Mouse (Mus musculus): ENCODE data around the gene Iqschfp.

Gene Iqschfp

DNA sequence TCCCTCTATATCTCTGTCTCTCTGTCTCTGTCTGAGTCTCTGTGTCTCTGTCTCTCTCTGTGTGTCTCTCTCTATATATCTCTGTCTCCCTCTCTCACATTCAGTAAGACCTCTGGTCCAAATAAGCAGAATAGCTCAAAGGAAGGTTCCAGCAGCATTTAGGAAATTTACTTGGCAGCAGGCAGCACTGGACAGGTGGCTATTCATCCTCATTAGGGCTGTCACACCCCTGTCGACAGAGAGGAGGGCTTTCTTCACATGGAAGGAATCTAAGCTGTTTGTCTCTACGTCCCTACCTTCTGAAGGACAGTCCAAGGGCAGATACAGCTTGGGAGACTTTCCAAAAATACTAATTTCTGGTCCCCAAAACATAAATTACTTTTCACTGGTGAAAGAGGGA lies 440.5 kb downstream of the Iqschfp start:
- no peak for DNase-seq (ENCODE audit: low read depth in 1 of 2, low spot score in 2 of 2)

DNA sequence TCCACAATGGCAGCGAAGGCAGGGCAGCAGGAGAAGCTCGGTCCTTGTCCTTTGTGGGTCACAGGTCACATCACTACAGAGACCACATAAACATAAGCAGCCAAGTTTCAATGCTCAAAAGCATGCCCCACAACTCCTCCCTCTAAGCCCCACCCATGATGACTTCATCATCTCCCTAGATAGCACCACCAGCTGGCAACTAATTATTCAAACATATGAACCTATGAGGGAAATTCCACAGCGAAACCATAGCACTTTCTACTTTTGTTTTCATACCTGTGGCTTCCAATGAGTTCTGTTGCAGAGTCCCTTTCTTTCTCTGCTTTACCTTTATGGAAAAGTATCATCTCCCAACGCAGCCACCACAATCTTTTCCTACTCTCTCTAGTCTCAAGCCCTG lies 443.5 kb downstream of the Iqschfp start:
- DNase-seq (ENCODE audit: low read depth in 1 of 2, low spot score in 2 of 2) = no peak

DNA sequence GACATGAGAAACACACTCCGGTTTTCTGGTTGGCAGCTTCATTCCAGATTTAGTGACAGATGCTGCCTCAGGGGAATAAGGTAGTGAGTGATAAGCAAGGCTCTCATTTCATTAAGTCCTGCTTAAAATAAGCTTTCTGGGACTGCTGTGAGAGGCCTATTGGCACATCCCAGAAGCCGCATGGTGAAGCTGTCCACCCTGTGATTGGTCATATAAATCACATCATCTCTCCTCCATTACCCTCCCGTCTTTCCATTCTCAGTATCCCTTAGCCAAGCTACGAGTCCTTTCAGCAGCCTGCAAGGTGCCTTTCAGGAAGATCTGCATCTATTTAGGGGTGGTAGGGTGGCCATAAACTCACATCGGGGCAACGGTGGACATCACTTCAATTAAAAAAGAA lies 458.6 kb downstream of the Iqschfp start:
- no peak for DNase-seq (ENCODE audit: low read depth in 1 of 2, low spot score in 2 of 2)

DNA sequence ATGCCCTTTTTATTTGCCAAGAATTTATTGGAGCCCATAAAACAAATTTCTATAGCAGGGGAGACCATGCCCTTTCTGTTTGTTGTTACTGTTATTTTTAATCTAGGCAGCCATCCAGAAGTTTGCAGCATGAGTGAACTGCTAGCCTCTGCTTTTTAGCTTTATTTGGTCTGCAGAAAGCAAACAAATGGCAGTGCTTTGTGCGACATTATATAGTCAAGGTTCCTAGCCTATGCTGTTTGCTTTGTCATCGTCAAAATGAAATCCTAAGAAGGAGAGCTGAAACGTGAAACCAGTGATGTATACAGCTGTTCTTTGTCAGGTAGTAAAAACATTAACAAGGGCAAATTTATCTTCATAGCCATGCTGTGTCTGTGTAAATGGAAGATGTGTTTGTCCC lies 459.4 kb downstream of the Iqschfp start:
- DNase-seq (ENCODE audit: low read depth in 1 of 2, low spot score in 2 of 2) = no peak

DNA sequence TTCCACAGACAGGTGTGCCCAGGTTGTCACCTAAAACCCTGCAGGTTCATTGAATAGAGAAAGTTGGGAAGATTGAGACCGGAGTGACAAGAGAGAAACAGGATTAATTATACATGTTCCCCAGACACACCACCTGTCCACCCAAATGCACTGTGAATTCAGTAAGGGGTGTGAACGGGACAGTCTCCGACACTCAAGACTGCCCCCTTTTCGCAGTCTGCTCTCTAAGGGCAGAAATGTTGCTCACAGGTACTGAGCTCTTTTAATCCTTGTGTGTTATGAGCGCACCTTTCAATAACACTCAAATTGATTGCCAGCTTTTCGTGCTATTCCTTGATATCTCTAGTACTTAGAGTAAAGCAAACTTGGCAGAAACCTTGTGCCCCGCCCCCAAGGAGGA lies 460.9 kb downstream of the Iqschfp start:
- no peak for DNase-seq (ENCODE audit: low read depth in 1 of 2, low spot score in 2 of 2)

DNA sequence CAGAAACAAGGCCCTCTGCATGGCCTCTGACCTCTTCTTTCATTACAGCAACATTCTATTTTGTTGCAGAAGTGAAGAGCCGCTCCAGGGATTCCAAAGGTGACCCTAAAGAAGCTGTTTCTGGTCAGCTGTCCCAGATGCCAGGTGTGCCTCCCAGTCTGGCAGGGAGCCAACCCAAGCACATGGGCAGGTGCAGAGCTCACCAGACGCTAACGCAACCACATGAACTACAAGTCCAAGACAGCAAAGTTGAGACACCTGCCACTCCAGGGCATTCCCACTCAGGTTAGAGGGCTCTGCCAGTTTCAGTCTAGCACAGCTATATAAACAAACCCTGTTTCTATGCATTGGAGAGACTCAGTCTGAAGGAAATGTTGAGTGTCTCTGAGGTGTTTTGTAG lies 461.5 kb downstream of the Iqschfp start:
- DNase-seq (ENCODE audit: low read depth in 1 of 2, low spot score in 2 of 2) = no peak

DNA sequence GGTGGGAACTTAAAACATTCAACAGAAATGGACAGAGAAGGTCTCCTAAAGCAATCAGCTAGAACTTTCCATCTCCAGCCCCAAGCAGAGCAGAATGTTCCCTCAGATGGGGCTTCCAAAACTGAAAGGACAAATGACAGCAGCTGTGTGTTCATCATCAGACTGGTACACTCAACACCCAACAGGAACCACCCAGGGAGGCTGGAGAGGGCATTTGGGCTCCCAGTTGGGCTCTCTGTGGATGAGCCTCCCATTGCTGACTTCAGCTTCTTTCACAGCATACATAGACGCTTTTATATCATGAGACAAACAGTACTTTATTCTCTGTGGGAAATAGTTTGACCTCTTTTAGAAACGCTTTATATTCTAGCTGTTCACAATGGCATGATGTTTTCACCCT lies 464.5 kb downstream of the Iqschfp start:
- DNase-seq (ENCODE audit: low read depth in 1 of 2, low spot score in 2 of 2) = no peak

DNA sequence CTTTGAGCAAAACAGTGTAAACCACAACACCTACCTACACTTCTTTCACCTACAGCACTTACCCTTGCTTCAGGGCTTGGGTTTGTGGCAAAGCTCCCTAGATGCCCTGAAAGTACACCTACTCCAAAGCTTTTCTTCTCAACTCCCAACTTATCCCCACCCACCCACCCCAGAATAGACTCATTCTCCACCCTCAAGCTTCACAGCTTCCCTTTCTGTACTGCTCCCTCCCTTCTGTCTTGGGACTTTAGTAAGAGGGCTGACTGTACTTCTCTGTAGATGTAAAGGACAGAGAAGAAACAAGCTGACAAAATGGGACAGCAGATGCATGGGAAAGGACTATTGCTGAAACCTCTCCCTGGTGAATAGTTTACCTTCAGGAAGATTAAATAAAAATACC lies 476.0 kb downstream of the Iqschfp start:
- no peak for DNase-seq (ENCODE audit: low read depth in 1 of 2, low spot score in 2 of 2)

DNA sequence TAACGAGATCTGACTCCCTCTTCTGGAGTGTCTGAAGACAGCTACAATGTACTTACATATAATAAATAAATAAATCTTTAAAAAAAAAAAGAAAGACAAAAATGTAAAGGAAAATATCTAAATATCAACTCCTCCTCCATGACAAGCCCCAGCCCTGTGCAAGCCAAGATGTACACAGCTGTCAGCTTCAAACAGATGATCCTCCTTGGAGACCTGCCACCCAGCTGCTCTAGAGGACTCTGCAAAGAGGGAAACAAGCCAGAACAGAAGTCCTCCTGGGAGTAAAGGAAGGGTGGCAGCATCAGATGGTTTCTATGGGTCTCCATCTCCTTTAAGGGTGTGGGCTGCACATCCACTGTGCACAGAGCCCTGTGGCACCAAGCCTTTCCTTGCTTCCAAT lies 480.9 kb downstream of the Iqschfp start:
- DNase-seq (ENCODE audit: low read depth in 1 of 2, low spot score in 2 of 2) = no peak

DNA sequence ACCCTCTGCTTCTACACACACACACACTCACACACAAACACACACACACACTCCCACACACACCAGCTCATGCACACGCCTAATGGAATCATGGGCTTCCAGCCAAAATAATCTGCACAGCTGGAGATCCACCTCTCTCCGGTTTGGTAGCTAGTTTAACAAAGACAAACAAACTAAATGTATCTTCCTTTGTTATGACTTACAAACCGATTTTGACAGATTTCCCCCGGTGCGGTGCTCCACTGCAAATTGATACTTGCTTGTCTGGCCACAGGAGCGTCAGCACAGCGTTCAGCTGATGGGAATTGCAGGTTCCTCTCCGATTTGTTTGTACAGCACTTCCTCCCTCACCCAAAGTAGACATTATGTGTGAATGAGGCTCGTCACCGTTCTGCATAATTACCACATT lies 483.1 kb downstream of the Iqschfp start:
- DNase-seq (ENCODE audit: low read depth in 1 of 2, low spot score in 2 of 2) = no peak

DNA sequence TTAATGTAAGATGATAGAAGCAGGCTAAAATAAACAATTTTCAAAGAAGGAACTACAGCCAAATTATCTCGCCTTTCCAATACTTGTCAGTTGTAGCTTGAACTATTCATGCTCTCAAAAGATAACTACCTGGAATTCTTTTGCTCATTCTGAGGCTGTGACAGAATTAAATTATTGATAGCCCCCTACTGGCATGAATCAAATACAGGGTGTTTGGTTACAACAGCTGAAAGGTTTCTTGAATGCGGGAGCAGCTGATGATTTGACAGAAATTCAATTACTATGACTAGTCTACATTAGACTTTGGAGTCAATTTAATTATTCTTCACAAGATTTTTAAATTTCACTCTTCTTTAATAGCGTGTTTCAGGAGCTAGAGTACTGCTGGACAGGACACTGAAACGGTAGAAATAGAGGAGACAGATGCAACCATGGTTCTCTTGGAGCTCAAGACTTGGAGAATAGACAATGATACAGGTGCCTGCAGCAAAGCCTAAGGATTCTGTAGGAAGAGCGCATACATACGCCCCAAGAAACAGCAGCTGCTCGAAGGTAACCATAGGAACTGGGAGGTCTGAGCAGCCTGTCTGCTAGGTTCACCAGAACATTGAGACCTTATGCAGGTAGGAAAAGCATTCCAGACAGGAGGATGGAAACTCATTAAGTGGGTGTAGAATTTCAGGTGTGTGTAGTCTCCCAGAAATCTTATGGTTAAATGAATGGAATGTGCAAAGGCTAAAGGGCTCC lies 485.6 kb downstream of the Iqschfp start:
- no peak for DNase-seq (ENCODE audit: low read depth in 1 of 2, low spot score in 2 of 2)

DNA sequence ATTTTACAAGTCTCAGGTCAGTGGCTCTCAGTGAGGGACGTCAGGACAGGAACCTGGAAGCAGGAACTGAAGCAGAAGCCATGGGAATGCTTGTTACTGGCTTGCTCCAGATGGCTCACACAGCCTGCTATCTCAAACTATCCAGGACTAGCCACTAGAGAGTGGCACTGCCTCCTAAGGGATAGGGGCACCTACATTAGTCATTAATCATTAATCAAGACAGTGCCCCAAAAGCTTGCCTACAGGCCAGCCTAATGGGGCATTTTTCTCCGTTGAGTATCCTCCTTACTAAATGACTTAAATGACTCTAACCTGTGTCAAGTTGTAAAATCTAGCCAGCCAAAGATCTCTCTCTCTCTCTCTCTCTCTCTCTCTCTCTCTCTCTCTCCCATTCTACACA lies 486.8 kb downstream of the Iqschfp start:
- no peak for DNase-seq (ENCODE audit: low read depth in 1 of 2, low spot score in 2 of 2)

DNA sequence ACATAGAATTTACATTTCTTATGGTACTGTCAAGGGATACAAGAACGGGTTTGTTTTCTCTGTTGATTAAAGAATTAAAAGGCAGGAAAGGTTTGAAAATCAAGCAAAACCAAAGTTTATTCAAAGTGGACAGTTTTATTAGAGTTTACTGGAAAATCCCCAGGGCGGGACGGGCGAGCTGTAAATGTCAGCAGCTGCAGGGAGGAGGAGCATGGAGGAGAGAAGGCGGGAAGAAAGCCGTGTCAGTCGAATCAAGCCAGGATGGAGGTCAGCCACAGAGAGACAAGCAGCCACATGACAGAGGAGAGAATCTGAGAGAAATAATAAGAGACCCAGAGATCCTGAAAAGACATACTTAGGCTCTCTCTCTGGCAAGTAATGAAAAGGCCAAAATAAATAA lies 487.2 kb downstream of the Iqschfp start:
- no peak for DNase-seq (ENCODE audit: low read depth in 1 of 2, low spot score in 2 of 2)

DNA sequence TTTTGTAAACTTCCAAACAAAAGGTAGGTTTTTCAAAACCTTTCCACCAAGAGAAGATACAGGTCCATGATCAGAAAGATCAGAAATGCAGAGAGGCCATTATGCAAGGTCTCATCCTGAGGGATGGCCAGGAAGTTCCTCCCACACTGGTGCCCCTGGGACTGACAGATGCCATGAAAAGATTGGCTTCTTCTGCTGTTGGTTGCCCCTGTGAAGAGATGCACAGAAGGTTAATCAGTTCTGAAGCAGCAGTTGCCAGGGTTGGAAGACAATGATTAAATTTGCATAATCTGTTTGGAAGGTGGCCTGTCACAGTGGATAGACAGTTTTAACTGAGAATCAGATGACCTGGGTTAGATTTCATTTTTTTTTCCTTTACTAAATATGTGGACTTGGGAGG lies 491.6 kb downstream of the Iqschfp start:
- DNase-seq (ENCODE audit: low read depth in 1 of 2, low spot score in 2 of 2) = no peak

DNA sequence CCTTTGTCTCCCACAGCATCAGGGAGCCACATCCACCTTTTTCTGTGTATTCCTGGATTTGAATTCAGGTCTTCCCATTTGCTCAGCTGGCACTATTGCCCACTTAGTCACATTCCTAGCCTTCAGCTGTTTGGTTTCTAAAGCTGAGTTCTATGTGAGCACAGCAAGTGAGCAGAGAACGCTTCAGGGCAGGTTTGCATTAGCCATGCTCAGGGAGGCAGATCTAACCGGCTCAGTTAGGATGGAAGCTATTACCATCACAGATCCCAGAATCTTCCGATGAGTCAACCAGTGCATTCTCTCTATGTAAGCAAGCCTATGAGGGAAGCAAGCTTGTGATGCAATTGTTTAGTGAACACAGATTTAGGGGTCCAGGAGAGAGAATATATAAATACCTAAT lies 493.5 kb downstream of the Iqschfp start:
- DNase-seq (ENCODE audit: low read depth in 1 of 2, low spot score in 2 of 2) = no peak

DNA sequence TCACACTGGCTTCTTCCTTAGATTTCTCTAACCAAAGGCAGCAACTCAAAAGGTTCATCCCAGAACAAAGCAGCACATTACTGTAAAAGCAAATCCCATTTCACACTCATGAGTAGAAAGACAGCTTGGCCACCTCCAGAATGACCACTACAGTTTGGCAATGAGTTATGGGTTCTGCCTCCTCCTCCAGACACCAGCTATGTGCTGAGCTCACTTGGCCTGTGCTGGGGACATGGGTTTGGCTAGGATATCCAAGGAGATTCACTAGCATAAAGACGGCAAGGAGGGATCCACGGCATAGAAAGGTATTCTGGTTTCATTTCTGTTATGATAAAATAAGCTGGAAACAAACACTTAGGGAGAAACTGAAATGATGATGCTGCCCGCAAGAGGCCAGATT lies 496.0 kb downstream of the Iqschfp start:
- no peak for DNase-seq (ENCODE audit: low read depth in 1 of 2, low spot score in 2 of 2)

DNA sequence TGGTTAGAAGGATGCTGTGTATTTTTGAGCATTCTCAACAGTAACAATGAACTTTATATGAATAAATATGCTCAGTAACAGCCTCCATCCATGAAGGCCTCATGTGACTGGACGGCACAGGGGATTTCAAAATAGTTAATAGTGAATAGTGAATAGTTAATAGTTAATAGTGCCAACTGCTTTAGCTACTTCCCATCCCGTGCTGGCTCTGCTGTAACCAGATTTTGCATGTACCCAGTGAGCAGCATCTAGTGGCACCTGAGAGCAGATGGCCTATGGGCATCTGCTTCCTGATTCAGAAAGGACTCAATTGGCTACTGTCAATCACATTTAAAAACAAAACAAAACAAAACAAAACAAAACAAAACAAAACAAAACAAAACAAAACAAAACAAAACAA lies 501.5 kb downstream of the Iqschfp start:
- DNase-seq (ENCODE audit: low read depth in 1 of 2, low spot score in 2 of 2) = no peak

DNA sequence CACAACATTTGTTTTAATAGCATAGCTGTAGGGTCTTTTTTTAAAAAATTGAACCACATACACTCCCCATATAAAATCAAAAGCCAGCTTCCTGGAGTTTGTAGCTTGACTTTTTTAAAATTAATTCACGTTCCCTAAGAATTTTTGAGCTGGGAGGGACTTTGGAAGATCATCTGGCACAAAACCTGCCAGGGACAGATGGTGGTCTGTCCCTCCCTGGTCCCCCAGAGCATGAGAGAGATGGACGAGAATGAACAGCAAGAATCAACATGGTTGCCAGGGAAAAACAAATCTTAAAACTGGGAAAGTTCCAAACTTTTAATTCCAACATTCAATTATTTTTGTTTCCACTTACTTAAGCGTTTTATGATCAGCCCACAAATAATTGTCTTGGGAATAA lies 506.7 kb downstream of the Iqschfp start:
- no peak for DNase-seq (ENCODE audit: low read depth in 1 of 2, low spot score in 2 of 2)

DNA sequence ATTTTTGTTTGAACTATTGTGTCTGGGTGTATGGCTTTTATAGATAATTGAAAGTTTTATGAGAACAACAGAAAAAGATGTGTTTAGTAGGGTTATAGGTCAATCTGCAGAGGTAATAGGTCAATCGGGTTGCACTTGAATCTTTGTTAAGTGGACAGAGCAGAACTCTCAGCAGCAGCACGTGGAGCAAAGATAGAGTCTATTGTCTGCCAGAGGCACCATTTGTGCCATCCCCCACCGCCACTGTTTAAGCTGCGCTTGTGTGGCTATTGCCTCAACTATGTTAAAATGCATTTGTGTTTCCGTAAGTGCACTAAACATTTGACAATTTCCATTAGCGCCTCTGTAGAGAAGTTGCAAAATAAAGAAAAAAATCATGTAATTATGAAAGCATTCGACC lies 508.1 kb downstream of the Iqschfp start:
- no peak for DNase-seq (ENCODE audit: low read depth in 1 of 2, low spot score in 2 of 2)

DNA sequence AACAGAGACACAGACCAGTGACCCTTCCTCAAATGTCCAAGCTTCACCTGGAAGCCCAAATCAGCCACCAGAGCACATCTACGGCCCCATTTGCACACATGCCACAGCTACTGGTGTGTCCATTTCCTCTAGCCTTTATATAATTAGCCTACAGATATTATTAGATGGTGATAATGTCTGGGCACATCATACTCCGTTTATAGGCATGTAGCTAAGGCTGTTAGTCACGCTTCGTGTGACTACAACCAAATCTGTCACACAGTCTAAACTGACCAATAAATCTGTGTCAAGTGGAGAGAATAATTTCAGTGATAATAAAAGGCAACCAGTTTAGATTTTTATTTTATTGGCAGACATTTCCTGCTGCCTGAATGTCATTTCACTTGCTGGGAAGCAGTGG lies 511.3 kb downstream of the Iqschfp start:
- no peak for DNase-seq (ENCODE audit: low read depth in 1 of 2, low spot score in 2 of 2)

DNA sequence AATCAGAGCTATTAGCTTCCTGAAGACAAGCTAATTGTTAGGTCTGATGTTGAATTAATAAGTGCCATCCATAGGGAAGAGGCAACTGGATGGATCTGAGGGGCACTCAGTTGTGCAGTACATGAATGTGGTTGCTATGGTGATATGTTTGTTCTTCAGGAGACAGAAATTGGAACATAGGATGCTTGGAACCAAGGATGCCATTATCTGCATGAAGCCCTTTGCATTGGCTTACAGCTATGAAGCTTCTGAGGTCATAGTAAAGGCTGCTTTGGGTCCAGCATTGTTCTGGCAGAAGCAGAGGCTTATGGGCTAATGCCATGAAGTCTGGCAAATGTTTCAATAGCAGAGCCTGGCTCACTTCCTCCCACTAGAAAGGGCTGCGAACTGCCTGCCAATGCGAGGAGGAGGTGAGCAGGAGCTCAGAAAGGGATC lies 511.8 kb downstream of the Iqschfp start:
- no peak for DNase-seq (ENCODE audit: low read depth in 1 of 2, low spot score in 2 of 2)

DNA sequence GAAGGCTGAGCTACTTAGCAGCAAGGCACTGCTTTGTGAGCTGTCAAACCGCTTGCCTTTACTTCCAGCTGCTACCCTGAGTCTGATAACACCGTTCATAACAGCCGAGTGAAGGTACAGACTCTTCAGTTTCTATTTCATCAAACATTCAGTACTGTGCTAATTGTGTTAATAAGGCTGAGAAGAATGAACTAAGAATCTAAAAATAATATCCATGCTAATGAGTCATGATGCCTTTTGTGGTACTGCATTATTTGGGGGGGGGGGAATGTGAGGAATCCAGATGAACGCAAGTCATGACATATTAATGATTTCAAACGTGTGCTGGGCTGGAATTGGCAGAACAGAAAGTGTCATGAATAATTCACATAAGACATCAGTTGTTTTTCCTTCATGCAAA lies 513.7 kb downstream of the Iqschfp start:
- DNase-seq (ENCODE audit: low read depth in 1 of 2, low spot score in 2 of 2) = no peak

DNA sequence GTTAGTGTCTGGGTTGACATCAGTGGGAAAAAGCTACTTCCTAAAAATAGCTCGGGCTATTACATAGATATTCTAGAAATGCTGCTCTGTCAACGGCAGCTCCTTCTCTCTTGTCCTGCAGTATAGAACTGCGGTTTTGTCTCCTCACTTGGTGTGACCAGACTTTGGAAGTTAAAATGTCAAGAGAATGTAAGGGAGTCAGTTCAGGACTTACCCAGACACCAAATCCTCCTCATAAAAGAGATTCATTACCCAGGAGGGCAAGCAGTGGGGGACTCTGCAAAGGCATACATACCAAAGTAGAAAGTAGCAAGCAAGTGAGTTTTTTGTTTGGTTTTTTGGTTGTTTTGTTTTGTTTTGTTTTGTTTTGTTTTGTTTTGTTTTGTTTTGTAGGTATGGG lies 520.2 kb downstream of the Iqschfp start:
- DNase-seq (ENCODE audit: low read depth in 1 of 2, low spot score in 2 of 2) = no peak

DNA sequence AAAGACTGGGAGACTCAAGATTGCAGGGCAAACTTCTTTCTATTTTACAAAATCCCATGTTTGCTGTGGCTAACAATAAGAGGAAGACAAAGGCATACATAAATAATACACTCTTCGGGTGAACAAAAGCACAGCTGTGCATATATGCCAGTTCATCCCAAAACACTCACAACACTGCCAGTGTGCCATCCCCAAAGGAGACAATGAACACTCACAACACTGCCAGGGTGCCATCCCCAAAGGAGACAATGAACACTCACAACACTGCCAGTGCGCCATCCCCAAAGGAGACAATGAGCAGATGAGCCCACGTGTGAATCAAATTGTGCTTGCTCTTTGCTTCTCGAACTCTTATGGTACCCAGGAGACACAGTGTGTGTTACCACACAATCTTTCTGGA lies 527.8 kb downstream of the Iqschfp start:
- no peak for DNase-seq (ENCODE audit: low read depth in 1 of 2, low spot score in 2 of 2)
